Mouse (Mus musculus) adrenal gland, adult 8-10 months (tissue): ENCODE data around the gene Tmed1. TPM values are rescaled to one million over a fixed set of nuclear protein-coding genes. Genes with fewer than 3 reads are reported as not detected.
A peak's percentile ranks its signal among the peaks of the same experiment; 100 is the strongest.
"Not testable (repeated sequence)": the region's sequence is repeated elsewhere in the genome, so short reads cannot be mapped to it uniquely, and the experiment has no call there.

Source experiments
- DNase-seq: peaks from one replicate; pipeline ENCODE4 v3.0.0; 2022
- total RNA-seq, 4 experiments: library from RNA; stranded (reverse); gene quantifications; 2 replicates each; pipeline ENCODE4 v1.2.4; 2022

Gene Tmed1
- total RNA-seq = 10 to 100 TPM; 33.2 to 41.1 (median 37.1) TPM

DNA sequence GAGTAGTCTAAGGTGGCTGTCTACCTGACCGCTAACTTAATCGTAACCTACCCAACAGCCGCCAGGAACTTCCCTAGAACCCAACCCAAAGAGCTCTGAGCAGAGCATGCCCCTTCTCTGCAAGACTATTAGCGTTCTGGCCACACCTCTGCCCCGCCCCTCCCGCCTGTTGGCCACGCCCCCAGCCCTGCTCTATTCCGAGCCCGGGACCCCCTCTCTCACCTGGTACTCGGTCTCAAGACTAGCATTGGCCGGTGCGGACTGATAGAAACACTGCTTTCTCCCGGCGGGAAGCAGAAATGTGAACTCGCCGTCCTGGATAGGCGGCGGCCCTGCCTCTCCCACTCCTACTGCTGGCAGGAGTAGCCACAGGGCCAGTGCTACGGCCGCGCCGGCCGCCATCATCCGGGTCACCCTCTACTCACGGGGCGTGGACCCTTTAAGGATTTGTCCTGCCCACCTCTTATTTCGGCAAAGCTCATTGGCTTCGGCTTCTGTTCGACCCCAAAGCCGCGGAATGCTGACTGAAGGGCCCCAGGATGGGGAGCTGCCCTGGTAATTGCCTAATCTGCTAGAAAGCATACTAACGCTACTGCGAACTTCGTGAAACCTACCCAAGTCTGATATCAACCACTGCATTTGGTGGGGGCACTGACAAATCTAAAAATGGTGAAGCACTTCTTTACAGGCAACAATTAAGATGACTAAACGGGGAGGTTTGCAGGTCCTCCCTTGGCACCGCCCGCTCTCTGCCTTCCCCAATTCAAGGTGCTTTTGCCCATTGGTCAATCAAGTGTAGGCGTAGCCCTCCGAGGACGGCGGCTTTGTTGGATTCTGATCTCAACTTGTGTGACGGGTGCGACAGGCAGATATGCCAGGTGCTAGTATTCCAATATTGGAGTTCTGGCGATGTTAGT, at the start of gene Tmed1:
TSS of gene Tmed1 (minus strand) at position 481 of the 917 bp plus-strand sequence.
- peak; percentile 94 for DNase-seq

- no peak for DNase-seq
Measured at GRCm38 (mm10) chr9:21559151-21559550, 49.1 kb upstream of the Tmed1 start.

GRCm38 (mm10) chr9:21558366-21558765, 48.3 kb upstream of the Tmed1 start:
- DNase-seq = peak; percentile 34

DNA sequence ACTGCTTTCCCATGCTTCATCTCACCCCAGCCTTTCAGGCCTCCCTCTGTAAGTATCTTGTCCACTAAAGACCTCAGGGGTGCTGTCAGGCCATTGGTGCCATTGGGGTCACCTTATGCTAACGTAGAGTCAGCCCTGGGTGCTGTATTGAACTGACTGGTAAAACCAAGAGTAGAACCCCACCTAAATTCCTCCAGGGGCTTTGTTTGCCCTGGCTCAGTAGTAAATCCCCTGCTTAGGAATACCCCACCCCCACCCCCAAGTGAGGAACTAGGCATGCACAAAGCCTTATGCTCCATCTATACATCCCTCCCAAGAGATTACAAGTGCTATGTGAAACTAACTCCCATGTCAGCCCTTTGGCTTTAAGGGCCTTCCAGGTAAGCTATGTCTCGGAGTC, 47.5 kb upstream of the Tmed1 start:
- no peak for DNase-seq

- DNase-seq = no peak
Measured at GRCm38 (mm10) chr9:21556996-21557395, 46.9 kb upstream of the Tmed1 start.

DNA sequence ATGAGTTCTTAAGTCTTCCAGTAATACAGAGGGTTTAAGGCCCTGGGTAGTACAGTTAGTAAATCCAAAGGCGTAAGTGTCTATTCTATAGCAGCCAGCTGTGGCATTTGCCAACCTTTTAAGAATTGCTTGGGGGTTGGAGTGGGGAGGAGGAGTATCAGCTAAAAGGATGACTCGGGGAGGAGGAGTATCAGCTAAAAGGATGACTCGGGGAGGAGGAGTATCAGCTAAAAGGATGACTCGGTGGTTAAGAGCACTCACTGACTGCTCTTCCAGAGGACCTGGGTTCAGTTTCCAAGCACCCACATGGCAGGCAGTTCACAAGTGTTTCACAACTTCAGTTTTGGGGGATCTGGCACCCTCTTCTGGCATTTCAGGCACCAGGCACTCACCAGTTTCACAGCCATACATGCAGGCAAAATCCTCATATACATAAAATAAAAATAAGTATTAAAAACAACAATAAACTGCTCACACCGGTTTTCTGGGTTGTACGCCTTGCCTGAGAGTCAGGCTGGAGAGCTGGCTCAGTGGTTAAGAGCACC, 45.2 kb upstream of the Tmed1 start:
- no peak for DNase-seq

- DNase-seq = no peak
Measured at GRCm38 (mm10) chr9:21553607-21554273, 43.7 kb upstream of the Tmed1 start.

DNA sequence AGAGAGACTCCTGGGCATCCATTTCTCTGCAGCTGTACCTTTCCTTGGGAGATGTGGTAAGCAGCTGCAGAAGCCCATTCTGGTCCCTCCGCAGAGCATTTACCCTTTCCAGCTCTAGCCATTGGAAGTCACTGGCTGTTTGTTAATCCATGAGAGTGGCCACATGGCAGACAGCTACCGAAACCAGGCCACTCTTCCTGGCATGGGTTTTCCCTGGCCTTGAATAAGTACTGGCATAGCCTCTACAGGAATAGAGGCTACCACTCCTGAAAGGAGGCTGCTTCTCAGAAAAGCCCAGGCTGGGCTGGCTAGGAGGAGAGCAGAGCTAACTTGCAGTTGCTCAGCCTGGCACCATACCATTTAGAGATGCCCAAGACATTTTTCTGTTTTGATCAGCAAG, 41.0 kb upstream of the Tmed1 start:
- DNase-seq = no peak

DNA sequence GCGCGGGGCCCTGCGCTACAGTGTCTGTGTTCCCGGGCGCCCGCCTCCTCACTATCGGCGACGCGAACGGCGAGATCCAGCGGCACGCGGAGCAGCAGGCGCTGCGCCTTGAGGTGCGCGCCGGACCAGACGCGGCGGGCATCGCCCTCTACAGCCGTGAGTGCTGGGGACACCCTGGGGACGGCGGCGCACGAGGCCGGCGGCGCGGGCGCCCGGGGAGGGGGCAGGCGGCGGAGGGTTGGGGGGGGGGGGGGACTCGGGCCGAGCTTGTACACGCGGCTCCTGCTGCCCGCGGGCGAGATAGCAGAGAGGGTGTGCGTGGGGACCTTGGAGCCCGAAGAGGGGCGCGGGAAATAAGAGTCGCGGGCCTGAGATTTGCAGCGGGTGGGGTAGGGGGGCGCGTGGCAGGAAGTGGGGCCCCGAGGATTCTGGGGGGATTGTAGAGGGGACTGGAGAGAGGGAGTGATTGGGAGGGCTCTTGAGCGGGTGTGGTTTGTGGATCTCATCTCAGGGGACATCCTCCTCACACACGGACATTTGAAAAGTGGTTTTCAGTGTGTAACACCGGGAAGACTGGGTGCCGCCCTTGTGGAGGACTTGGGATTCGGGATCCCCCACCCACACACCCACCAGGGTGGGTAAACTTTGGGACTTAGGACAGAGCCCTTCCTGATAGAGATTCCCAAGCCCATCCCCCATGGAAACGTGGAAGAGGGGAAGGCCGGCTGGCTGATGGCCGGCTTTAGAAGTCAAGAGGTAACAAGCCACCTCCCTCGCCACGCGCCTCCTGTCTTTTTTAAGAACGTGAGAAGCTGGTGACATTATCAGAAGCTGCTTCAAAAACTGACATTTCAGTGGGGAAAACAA, 37.3 kb upstream of the Tmed1 start:
- DNase-seq = peak; percentile 53

DNA sequence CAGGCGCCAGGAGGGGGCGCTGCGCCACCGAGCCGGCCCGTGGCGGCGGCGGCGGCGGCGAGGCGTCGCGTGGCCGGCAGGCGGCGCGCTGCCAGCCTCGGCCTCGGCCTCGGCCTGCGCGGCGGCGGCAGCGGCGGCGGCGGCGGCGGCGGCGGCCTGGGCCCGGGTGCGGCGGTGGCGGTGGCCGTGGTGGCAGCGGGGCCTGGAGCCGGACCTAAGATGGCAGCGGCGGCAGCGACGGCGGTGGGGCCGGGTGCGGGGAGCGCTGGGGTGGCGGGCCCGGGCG, 36.7 kb upstream of the Tmed1 start, which contains the start of gene Carm1:
TSS of gene Carm1 (plus strand) at position 106 of the 286 bp plus-strand sequence.
- no peak for DNase-seq

- peak; percentile 99 for DNase-seq
Measured at GRCm38 (mm10) chr9:21545916-21546788, 36.1 kb upstream of the Tmed1 start.

- no peak for DNase-seq
Measured at GRCm38 (mm10) chr9:21545351-21545915, 35.4 kb upstream of the Tmed1 start.

- not testable (repeated sequence) for DNase-seq
Measured at GRCm38 (mm10) chr9:21542001-21542400, 31.9 kb upstream of the Tmed1 start.

DNA sequence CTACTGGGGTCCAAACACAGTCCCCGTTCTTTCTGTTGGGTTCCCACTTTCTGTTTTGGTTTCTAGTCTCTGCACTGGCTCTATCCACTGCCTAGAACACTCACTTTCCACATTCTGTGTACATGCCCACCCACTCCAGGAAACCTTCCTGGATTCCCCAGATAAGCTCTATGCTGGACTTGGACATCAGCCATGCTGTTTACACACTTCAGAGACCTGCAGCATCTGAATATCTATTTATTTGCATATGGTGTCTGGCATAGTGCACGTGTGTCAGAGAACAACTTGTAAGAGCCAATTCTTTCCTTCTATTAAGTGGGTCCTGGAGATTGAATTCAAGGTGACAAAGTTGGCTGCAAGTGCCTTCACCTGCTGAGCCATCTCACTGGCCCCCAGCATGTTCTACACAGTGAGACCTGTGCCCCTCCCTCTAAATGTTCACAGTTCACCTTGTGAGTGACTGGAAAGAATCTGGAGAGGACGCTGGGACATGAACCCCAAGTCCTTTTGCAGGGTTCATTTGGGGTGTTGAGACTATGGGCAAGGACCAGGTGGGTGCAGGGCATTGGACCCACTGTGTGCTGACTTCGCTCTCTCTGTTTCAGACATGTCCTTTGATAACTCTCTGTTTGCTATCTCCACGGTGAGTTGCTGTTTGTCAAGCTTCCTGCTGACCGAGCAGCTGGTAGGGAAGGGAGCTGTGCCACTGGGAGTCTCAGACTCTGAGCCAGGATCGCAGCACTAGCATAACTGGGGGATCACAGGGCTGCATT, 30.1 kb upstream of the Tmed1 start:
- no peak for DNase-seq

DNA sequence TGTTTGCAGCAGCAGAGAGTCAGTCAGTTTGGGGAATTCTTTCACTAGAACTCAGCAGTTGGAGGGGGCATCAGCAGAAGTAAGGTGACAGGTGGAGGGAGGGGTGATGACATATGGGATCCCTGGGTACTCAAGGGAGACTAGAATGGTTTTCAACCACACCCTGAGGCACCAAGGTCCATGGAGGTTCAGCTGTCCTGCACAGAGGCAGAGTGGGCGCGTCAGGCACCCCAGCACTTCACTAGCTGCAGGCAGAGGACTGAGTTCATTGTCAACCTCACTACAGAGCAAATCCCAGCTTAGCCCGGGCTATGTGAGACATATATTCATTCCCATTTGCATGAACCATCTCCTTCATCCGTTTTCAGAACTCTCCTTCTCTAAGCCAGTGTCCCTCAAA, 27.0 kb upstream of the Tmed1 start:
- DNase-seq = no peak

- no peak for DNase-seq
Measured at GRCm38 (mm10) chr9:21536501-21536900, 26.4 kb upstream of the Tmed1 start.

DNA sequence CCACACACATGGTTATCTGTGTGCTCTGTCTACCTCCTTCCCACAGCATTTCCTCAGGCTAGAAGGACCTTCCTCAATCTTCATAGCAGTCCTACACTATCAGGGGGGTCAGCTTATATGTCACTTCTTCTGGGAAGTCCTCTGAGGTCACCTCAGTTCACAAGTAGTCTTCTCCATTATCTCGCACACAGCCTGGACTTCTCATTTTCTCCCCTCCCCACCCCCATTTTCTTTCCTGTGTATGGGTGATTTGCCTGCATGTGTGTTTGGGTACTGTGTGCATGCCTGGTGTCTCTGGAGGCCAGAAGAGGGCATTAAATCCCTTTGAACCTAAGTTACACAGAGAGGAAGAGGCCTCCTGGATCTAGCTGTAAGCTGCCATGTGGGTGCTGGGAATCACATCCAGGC, 17.9 kb upstream of the Tmed1 start:
- no peak for DNase-seq

DNA sequence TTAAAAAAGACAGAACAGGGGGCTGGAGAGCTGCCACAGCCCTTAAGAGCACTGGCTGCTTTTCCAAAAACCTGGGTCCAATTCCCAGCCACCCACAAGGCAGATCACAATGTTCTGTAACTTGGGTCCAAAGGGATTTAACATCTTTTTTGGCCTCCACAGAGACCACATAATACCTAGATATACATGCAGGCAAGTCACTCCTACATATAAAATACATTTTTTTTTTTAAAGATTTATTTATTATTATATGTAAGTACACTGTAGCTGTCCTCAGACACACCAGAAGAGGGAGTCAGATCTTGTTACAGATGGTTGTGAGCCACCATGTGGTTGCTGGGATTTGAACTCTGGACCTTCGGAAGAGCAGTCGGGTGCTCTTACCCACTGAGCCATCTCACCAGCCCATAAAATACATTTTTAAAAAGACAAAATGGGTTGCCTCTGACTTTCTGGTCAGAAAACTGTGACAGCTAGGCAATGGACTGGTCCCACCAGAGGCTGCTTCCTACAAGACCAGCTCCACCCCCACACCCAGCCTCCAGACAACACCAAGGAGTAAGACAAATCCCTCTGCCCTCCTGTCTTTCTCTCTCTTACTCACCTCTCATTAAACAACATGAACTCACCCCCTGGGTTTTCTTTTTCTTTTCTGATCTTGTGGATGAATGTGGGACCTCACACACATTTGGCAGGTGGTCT, 17.2 kb upstream of the Tmed1 start:
- no peak for DNase-seq

GRCm38 (mm10) chr9:21526634-21526944, 16.5 kb upstream of the Tmed1 start:
- no peak for DNase-seq
